ENCODE assay signal across 9 mouse cellular contexts in the genomic region with DNA sequence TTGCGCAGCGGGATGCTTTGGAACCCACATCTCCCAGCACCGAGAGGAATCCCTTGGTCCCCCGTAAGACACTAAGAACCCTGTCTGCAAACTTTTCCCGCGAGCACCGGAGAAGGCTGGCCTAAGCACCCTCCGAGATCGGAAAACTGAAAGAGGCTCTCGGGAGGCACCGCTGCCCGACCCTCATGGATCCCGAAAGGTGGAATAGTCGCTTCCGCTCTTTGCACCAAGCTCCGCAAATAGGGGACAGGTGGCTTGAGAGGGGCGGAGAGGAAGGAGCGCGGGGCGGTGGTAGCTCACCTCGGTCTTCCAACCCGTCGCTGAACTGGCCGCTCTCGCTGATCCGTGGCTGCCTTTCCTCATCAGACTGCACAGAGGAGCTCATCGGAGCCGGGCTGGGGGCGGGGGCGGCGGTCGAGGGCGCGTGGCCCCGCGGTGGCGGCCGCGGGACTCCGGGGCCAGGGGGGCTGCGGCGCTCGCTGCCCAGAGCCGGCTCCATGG. TPM values are rescaled to one million over a fixed set of nuclear protein-coding genes. Genes with fewer than 3 reads are reported as not detected.
DNase-seq lines count a peak whose midpoint lies in the region; ATAC-seq and TF ChIP-seq lines count a peak whose summit lies in the region.
"Had no signal": no experiment of that assay in that cellular context is flagged by ENCODE, and none has a peak within 500 bp of the region (broad histone marks: within the 10 kb centered on the region; RNA-seq: fewer than 3 reads in every experiment).

No protein-coding gene starts in this region.

- H3K27me3 ChIP-seq in hindbrain, embryonic 13.5 days: peaks cover 66% of the 10 kb centered on the region
- H3K27me3 ChIP-seq in liver, embryonic 15.5 days: peaks cover 83% of the 10 kb centered on the region

- no peak for DNase-seq in gastrocnemius, adult 2 months
- no peak for DNase-seq in gastrocnemius, adult 18-20 months (ENCODE audit: low spot score)
- DNase-seq in ES-CJ7 (ENCODE audit: low read depth, low spot score): peak; percentile 47
- peak; percentile 50 for DNase-seq in embryo, embryonic 10.5 days (ENCODE audit: low spot score)
- no peak for DNase-seq in layer of hippocampus, adult 9-10 months (ENCODE audit: low spot score)

- peaks cover 51% of the 10 kb centered on the region for H3K4me1 ChIP-seq in hindbrain, embryonic 13.5 days (replicated peaks)
- peaks cover 12% of the 10 kb centered on the region for H3K4me1 ChIP-seq in liver, embryonic 15.5 days (replicated peaks)
- H3K4me1 ChIP-seq in olfactory bulb, adult 2 months (ENCODE audit: control insufficient read depth, insufficient read depth, low read length): peaks cover 20% of the 10 kb centered on the region

- intact Hi-C loops in gastrocnemius, adult 2 months (cut with DNase I): loop anchor here (5.0 kb wide), 1 partner anchor 180 kb away; no protein-coding TSS in a partner anchor

- TF ChIP-seq CTCF in gastrocnemius, adult 2 months (IDR thresholded peaks at IDR 0.05): no peak
- 0 out of 2 replicates have a peak, but pooled peaks have one; percentile 8 for TF ChIP-seq CTCF in olfactory bulb, adult 2 months (IDR thresholded peaks at IDR 0.05; ENCODE audit: insufficient read depth, low read depth, low read length)

- H3K9me3 ChIP-seq in hindbrain, embryonic 13.5 days: no peaks in the 10 kb centered on the region
- no peaks in the 10 kb centered on the region for H3K9me3 ChIP-seq in liver, embryonic 15.5 days (replicated peaks)

- H3K4me3 ChIP-seq in gastrocnemius, adult 2 months: peak overlapping the region; percentile 65
- peak overlapping the region; percentile 66 for H3K4me3 ChIP-seq in hindbrain, embryonic 13.5 days
- peak overlapping the region; percentile 48 for H3K4me3 ChIP-seq in liver, embryonic 15.5 days (replicated peaks)
- H3K4me3 ChIP-seq in olfactory bulb, adult 2 months (ENCODE audit: insufficient read depth, low read depth, low read length): peak overlapping the region; percentile 52

- H3K9ac ChIP-seq in hindbrain, embryonic 13.5 days: peak overlapping the region; percentile 87
- no peak overlapping the region for H3K9ac ChIP-seq in liver, embryonic 15.5 days

- no peaks in the 10 kb centered on the region for H3K36me3 ChIP-seq in hindbrain, embryonic 13.5 days
- no peaks in the 10 kb centered on the region for H3K36me3 ChIP-seq in liver, embryonic 15.5 days (replicated peaks)

- H3K4me2 ChIP-seq in hindbrain, embryonic 13.5 days: peak overlapping the region; percentile 82
- H3K4me2 ChIP-seq in liver, embryonic 15.5 days: peak overlapping the region; percentile 74

- TF ChIP-seq POLR2A in olfactory bulb, adult 2 months (IDR thresholded peaks at IDR 0.05; ENCODE audit: insufficient read depth, low read depth, low read length): no peak

- under 1% methylated on average over 44 of the region's 44 CpGs for WGBS in hindbrain, embryonic 13.5 days
- WGBS in liver, embryonic 15.5 days (ENCODE audit: insufficient replicate concordance): under 1% methylated on average over 43 of the region's 44 CpGs
- WGBS in olfactory bulb, adult 2 months: under 1% methylated on average over 44 of the region's 44 CpGs

- H3K27ac ChIP-seq in gastrocnemius, adult 2 months: no peak overlapping the region
- H3K27ac ChIP-seq in hindbrain, embryonic 13.5 days: peak overlapping the region; percentile 84
- H3K27ac ChIP-seq in liver, embryonic 15.5 days (replicated peaks): no peak overlapping the region
- H3K27ac ChIP-seq in olfactory bulb, adult 2 months (ENCODE audit: insufficient read depth, low read depth, low read length): no peak overlapping the region

- ATAC-seq in hindbrain, embryonic 13.5 days (ENCODE audit: low FRiP score): peak; percentile 48
- no peak for ATAC-seq in liver, embryonic 15.5 days (ENCODE audit: insufficient read depth)

RNA-seq across cellular contexts. Expression of gene Tmem163, which starts 2.2 kb away (rescaled TPM):
- total RNA-seq in gastrocnemius, adult 2 months (2021): not detected
- not detected for total RNA-seq in gastrocnemius, adult 18-20 months (2021)
- polyA plus RNA-seq in hindbrain, embryonic 13.5 days (2015; fragmentation: Nextera tagmentation; extraction: Ambion mirVana): 47.5 and 52.6 TPM in 2 replicates
- 0.21 and 0.26 TPM in 2 replicates for polyA plus RNA-seq in liver, embryonic 15.5 days (2015; fragmentation: Nextera tagmentation; extraction: Ambion mirVana)
- polyA plus RNA-seq in olfactory bulb, adult 2 months (2012; ENCODE audit: insufficient read depth, insufficient read length, low replicate concordance, missing spikeins): not detected in 2 replicates

RNA-seq across cellular contexts. Expression of gene Acmsd, which starts 52.0 kb away (rescaled TPM):
- not detected for total RNA-seq in gastrocnemius, adult 2 months (2021)
- not detected for total RNA-seq in gastrocnemius, adult 18-20 months (2021)
- polyA plus RNA-seq in hindbrain, embryonic 13.5 days (2015; fragmentation: Nextera tagmentation; extraction: Ambion mirVana): 0.09 TPM in 1 of 2 replicates, not detected in the other
- 5.7 and 7.5 TPM in 2 replicates for polyA plus RNA-seq in liver, embryonic 15.5 days (2015; fragmentation: Nextera tagmentation; extraction: Ambion mirVana)
- not detected in 2 replicates for polyA plus RNA-seq in olfactory bulb, adult 2 months (2012; ENCODE audit: insufficient read depth, insufficient read length, low replicate concordance, missing spikeins)
- polyA plus RNA-seq: C2C12 had no signal

Comparison
In these comparisons a context has a peak if more than half of its experiments do, and no peak if none do; other contexts are left out.
1. DNase-seq: peak in ES-CJ7 (single experiment) and embryo, embryonic 10.5 days (single experiment); none in gastrocnemius, adult 2 months (single experiment), gastrocnemius, adult 18-20 months (single experiment) and layer of hippocampus, adult 9-10 months (single experiment).
2. Peak in every context shown above with its lines, with median percentiles within 50 percentile points of each other: H3K4me3 ChIP-seq.